Mouse (Mus musculus): ENCODE measurements around the gene Adgrl2. TPM values are rescaled to one million over a fixed set of nuclear protein-coding genes. Genes with fewer than 3 reads are reported as not detected.

Adgrl2 gene
- 124 and 131 TPM in 2 replicates for polyA plus RNA-seq (2014; fragmentation: Nextera tagmentation; extraction: Ambion mirVana)

DNA sequence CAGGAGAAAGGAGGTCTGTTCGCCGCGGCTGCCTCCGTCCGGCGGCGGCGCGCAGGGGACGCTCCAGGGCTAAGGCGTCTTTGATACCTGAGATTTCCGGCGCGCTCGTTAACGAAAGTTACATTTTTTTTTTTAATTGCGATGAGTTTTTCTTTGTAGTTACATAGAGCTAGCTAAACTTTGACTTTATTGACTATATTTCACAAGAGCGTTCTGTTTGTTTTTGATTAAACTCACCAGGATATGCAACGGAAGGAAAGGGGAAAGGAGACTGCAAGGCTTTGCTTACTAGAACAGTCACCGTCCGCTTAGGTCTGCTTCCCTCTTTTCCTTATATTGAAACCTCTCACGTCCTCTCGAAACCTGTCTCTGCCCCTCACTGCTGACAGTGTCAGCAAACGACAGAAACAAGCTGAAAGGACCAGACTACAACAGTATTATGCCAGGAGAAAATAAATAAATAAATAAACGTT, at the start of gene Adgrl2:
Gene Adgrl2 (minus strand): TSS at position 25 of the 473 bp plus-strand sequence.
- peak; percentile 96 for DNase-seq (ENCODE audit: low spot score, missing footprints)
- H3K36me3 ChIP-seq (ENCODE audit: control insufficient read depth, insufficient read depth, low read length), result no peaks in the 10 kb centered on the region
- peak within 1 kb of the TSS; percentile 99 for H3K27ac ChIP-seq (ENCODE audit: low read depth, low read length)
- WGBS, result under 1% methylated on average over 25 of the region's 25 CpGs
- H3K4me3 ChIP-seq (ENCODE audit: low read depth, low read length), result peak within 1 kb of the TSS; percentile 98
- no peaks in the 10 kb centered on the region for H3K9me3 ChIP-seq (ENCODE audit: control insufficient read depth, low read length)
- peaks cover 13% of the 10 kb centered on the region for H3K4me1 ChIP-seq (ENCODE audit: control insufficient read depth, insufficient read depth, low read length)
- peak within 1 kb of the TSS; percentile 95 for H3K9ac ChIP-seq (ENCODE audit: low read length)
- H3K27me3 ChIP-seq (ENCODE audit: control insufficient read depth, insufficient read depth, low read length), result no peaks in the 10 kb centered on the region
- no peak for ATAC-seq (ENCODE audit: low FRiP score)
- H3K4me2 ChIP-seq, result peak within 1 kb of the TSS; percentile 69

DNA sequence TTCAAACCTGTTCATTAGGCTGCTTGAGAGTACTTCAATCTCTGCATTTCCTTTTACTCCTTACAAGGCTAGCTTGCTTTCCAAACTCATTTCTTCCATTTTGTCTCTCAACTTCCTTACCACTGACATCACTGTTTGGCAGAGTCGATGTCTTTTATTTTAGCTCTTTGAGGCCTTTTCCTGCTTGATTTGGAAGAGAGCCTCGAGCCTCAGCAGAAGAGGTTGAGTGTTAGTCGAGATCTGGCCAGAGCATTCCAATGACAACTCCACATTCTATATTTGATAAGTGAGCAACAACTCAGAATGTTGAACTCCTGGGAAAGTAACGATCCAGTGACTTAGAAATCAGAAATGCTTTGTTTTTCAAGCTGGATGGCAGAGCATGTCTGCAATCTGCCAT, 48.4 kb upstream of the Adgrl2 start:
- DNase-seq (ENCODE audit: low spot score, missing footprints), result peak; percentile 41

DNA sequence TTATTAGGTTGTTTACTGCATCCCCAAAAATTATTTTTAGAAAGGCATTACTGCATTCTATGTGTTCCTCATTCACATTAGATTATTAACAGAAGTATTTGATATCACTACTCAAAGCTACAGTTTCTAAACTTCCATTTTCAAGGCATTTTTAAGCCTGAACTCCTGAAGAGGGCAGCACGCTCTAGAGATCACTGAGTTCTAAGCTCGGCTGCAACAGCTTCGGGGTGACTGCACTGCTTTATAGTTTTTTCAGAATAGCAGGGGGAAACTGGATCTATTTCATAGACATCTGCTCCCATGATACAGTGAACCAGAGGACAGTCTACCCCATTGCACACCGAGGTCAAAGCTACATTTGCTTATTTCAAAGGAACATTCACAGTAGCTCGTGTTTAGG, 29.6 kb upstream of the Adgrl2 start:
- H3K9ac ChIP-seq (ENCODE audit: low read length), result no peak overlapping the region
- no peaks in the 10 kb centered on the region for H3K27me3 ChIP-seq (ENCODE audit: control insufficient read depth, insufficient read depth, low read length)
- H3K27ac ChIP-seq (ENCODE audit: low read depth, low read length), result no peak overlapping the region
- no peak overlapping the region for H3K4me3 ChIP-seq (ENCODE audit: low read depth, low read length)
- H3K4me2 ChIP-seq, result no peak overlapping the region
- ATAC-seq (ENCODE audit: low FRiP score) (no peak), DNase-seq (ENCODE audit: low spot score, missing footprints) (peak; percentile 64)
- no peaks in the 10 kb centered on the region for H3K9me3 ChIP-seq (ENCODE audit: control insufficient read depth, low read length)
- WGBS, result 72% methylated on average over 5 of the region's 5 CpGs
- H3K4me1 ChIP-seq (ENCODE audit: control insufficient read depth, insufficient read depth, low read length), result no peaks in the 10 kb centered on the region
- no peaks in the 10 kb centered on the region for H3K36me3 ChIP-seq (ENCODE audit: control insufficient read depth, insufficient read depth, low read length)

More for the DNA sequence above, 48.4 kb upstream of the Adgrl2 start:
- Histone ChIP-seq H3K9me3 (ENCODE audit: control insufficient read depth, low read length) (no peaks in the 10 kb centered on the region), H3K4me3 (ENCODE audit: low read depth, low read length) (no peak overlapping the region), H3K4me2 (no peak overlapping the region), H3K4me1 (ENCODE audit: control insufficient read depth, insufficient read depth, low read length) (peaks cover 18% of the 10 kb centered on the region), H3K9ac (ENCODE audit: low read length) (no peak overlapping the region), H3K36me3 (ENCODE audit: control insufficient read depth, insufficient read depth, low read length) (no peaks in the 10 kb centered on the region), H3K27ac (ENCODE audit: low read depth, low read length) (no peak overlapping the region), H3K27me3 (ENCODE audit: control insufficient read depth, insufficient read depth, low read length) (no peaks in the 10 kb centered on the region)
- no peak for ATAC-seq (ENCODE audit: low FRiP score)
- 77% methylated on average over 4 of the region's 4 CpGs for WGBS

DNA sequence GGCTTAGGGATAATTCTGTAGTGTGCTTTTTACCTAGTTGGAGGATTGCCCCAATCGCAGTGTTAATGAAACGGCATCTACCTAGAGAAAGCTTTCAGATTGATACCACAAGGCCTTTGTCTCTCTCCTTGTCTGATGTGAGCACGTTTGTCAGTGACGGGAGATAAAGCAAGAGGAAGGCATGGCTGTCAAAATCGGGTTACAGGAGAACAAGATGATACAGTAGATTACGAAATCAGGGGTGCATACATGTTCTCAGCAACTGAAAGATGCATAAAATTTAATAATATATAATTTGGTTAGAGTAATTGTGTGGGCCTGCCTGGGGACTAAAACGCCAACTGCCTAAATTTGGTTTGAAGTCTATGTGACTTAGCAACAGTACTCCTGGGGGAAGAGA, 19.0 kb upstream of the Adgrl2 start:
- H3K36me3 ChIP-seq (ENCODE audit: control insufficient read depth, insufficient read depth, low read length), result no peaks in the 10 kb centered on the region
- H3K4me2 ChIP-seq, result no peak overlapping the region
- WGBS, result 87% methylated on average over 7 of the region's 7 CpGs
- H3K4me1 ChIP-seq (ENCODE audit: control insufficient read depth, insufficient read depth, low read length), result no peaks in the 10 kb centered on the region
- DNase-seq (ENCODE audit: low spot score, missing footprints), result peak; percentile 72
- H3K4me3 ChIP-seq (ENCODE audit: low read depth, low read length), result no peak overlapping the region
- no peaks in the 10 kb centered on the region for H3K27me3 ChIP-seq (ENCODE audit: control insufficient read depth, insufficient read depth, low read length)
- H3K27ac ChIP-seq (ENCODE audit: low read depth, low read length), result no peak overlapping the region
- H3K9ac ChIP-seq (ENCODE audit: low read length), result no peak overlapping the region
- ATAC-seq (ENCODE audit: low FRiP score), result no peak
- no peaks in the 10 kb centered on the region for H3K9me3 ChIP-seq (ENCODE audit: control insufficient read depth, low read length)

DNA sequence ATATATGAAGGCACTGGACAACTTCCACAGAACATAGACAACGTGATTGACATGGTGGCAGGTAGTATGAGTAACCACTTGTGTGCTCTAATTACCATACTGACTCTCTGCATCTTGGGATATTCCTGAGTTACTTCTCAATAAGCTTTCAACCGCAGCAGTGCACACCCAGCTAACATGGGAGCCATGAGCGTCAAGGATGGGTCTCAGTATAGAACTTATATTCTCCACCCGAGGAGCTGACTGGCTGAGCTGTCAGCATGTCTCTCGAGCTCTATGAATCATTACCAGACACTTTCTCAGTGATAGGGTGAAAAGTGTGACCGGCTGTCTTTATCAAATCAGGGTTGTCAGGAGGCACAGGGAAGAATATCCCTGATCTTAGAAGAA, 18.3 kb upstream of the Adgrl2 start:
- ATAC-seq (ENCODE audit: low FRiP score) (no peak), DNase-seq (ENCODE audit: low spot score, missing footprints) (peak; percentile 85)
- Histone ChIP-seq H3K27me3 (ENCODE audit: control insufficient read depth, insufficient read depth, low read length) (no peaks in the 10 kb centered on the region), H3K27ac (ENCODE audit: low read depth, low read length) (no peak overlapping the region), H3K4me1 (ENCODE audit: control insufficient read depth, insufficient read depth, low read length) (no peaks in the 10 kb centered on the region), H3K9ac (ENCODE audit: low read length) (no peak overlapping the region), H3K4me3 (ENCODE audit: low read depth, low read length) (no peak overlapping the region), H3K4me2 (no peak overlapping the region), H3K9me3 (ENCODE audit: control insufficient read depth, low read length) (no peaks in the 10 kb centered on the region), H3K36me3 (ENCODE audit: control insufficient read depth, insufficient read depth, low read length) (no peaks in the 10 kb centered on the region)
- 85% methylated on average over 6 of the region's 6 CpGs for WGBS

DNA sequence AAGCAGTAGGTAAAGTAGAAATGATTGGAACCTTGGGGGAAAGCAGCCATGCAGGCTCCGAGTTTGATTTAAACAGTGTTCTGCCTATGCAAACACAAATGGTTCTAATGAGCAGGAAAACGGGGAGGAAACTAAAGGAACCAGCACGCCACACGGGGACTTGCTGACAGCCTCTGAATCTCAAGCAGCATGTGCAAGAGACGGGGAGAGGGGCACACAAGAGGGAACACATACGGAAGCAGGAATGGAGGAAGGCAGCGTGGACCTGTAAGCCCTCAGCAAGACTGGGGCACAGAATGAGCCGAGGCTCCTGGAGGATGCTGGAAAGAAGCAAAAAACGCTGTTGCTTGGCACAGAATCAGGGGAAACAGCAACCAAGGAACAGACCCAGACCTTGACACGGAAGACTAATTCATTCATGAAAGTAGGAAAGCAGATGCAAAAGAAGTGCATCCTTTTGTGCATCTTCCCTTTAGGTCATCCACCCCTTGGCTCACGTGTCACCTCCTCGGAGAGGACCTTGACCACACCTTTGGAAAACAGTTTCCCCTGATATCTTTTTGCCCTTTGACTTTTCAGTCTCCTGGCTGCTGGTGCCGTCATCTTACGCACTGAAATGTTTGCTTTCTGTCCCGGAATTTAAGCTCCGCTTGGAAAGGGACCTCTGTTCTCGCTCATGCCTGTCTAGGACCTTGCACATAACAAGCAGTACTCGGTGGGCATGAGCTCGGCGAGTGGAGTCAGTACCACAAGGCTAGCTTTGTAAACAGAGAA, 17.7 kb upstream of the Adgrl2 start:
- Histone ChIP-seq H3K4me3 (ENCODE audit: low read depth, low read length) (no peak overlapping the region), H3K4me2 (no peak overlapping the region), H3K9me3 (ENCODE audit: control insufficient read depth, low read length) (no peaks in the 10 kb centered on the region), H3K27ac (ENCODE audit: low read depth, low read length) (no peak overlapping the region), H3K9ac (ENCODE audit: low read length) (no peak overlapping the region), H3K4me1 (ENCODE audit: control insufficient read depth, insufficient read depth, low read length) (no peaks in the 10 kb centered on the region), H3K27me3 (ENCODE audit: control insufficient read depth, insufficient read depth, low read length) (no peaks in the 10 kb centered on the region), H3K36me3 (ENCODE audit: control insufficient read depth, insufficient read depth, low read length) (no peaks in the 10 kb centered on the region)
- no peak for ATAC-seq (ENCODE audit: low FRiP score)
- peak; percentile 72 for DNase-seq (ENCODE audit: low spot score, missing footprints)
- 78% methylated on average over 20 of the region's 20 CpGs for WGBS

DNA sequence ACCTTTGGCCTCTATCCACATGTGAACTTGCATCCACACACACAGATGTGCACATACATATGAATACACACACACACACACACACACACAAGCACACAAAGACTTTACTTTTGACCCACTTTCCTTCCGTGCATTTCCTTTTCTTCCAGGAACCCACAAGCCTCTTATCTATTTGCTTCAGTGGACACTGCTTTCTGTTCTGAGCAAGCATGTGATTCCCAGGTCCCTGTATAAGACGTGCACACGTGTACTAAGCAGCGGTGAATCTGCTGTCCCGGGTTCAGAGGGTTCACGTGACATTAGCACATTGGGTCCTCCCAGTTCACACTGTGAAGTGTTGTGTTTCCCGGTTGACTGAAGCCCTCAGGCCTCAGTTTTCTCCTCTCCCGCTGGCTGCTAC, 11.0 kb upstream of the Adgrl2 start:
- H3K4me2 ChIP-seq, result no peak overlapping the region
- 38% methylated on average over 8 of the region's 8 CpGs for WGBS
- H3K27me3 ChIP-seq (ENCODE audit: control insufficient read depth, insufficient read depth, low read length), result no peaks in the 10 kb centered on the region
- ATAC-seq (ENCODE audit: low FRiP score) (no peak), DNase-seq (ENCODE audit: low spot score, missing footprints) (no peak)
- no peaks in the 10 kb centered on the region for H3K9me3 ChIP-seq (ENCODE audit: control insufficient read depth, low read length)
- no peak overlapping the region for H3K27ac ChIP-seq (ENCODE audit: low read depth, low read length)
- no peaks in the 10 kb centered on the region for H3K4me1 ChIP-seq (ENCODE audit: control insufficient read depth, insufficient read depth, low read length)
- H3K9ac ChIP-seq (ENCODE audit: low read length), result no peak overlapping the region
- no peaks in the 10 kb centered on the region for H3K36me3 ChIP-seq (ENCODE audit: control insufficient read depth, insufficient read depth, low read length)
- H3K4me3 ChIP-seq (ENCODE audit: low read depth, low read length), result no peak overlapping the region

DNA sequence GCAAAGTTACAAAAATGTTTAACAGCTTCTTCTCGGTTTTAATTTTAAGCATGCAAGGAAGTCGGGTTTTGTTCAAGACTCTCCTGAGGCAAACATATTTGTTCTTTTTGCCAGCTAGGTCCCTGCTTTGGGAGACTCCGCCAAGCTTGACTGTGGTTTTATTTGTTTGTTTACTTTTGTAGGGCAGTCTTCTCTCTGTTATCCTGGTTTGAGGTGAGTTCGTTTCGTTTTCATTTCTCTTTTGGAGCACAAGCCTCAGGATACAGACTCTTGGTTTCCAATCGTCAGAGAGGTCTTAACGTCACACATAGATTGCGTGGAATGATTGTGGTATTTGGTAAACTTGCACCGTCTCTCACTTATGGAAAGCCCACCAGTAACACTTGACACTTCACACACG, 8.3 kb upstream of the Adgrl2 start:
- Histone ChIP-seq H3K4me2 (no peak overlapping the region), H3K4me3 (ENCODE audit: low read depth, low read length) (no peak overlapping the region), H3K9me3 (ENCODE audit: control insufficient read depth, low read length) (no peaks in the 10 kb centered on the region), H3K27ac (ENCODE audit: low read depth, low read length) (no peak overlapping the region), H3K9ac (ENCODE audit: low read length) (no peak overlapping the region), H3K27me3 (ENCODE audit: control insufficient read depth, insufficient read depth, low read length) (no peaks in the 10 kb centered on the region), H3K4me1 (ENCODE audit: control insufficient read depth, insufficient read depth, low read length) (peaks cover 2% of the 10 kb centered on the region; the same call in 1 of the 2 replicates), H3K36me3 (ENCODE audit: control insufficient read depth, insufficient read depth, low read length) (no peaks in the 10 kb centered on the region)
- ATAC-seq (ENCODE audit: low FRiP score), result no peak
- DNase-seq (ENCODE audit: low spot score, missing footprints), result no peak
- 82% methylated on average over 10 of the region's 10 CpGs for WGBS

DNA sequence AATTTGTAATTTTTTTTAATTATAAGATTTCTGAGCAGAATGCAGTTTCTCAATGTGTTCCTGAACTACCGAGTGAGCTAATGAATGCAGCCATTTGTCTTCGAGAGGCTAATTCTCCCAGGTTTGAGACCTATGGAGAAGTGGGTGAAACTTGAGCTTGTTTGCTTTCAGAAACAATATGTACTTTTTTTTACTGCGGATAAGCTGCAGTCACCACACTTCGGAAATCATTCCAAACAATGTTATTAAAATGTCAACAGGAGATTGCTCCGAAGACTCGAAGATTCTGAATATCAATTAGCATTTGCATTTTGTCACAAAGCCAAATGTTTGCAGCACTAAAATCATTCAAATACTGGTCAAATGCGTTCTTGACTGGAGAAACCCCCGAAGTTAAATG, 701 bp upstream of the Adgrl2 start:
- Histone ChIP-seq H3K4me2 (peak overlapping the region; percentile 69), H3K4me1 (ENCODE audit: control insufficient read depth, insufficient read depth, low read length) (peaks cover 13% of the 10 kb centered on the region), H3K27ac (ENCODE audit: low read depth, low read length) (peak overlapping the region; percentile 99), H3K4me3 (ENCODE audit: low read depth, low read length) (peak overlapping the region; percentile 98), H3K36me3 (ENCODE audit: control insufficient read depth, insufficient read depth, low read length) (no peaks in the 10 kb centered on the region), H3K9me3 (ENCODE audit: control insufficient read depth, low read length) (no peaks in the 10 kb centered on the region), H3K9ac (ENCODE audit: low read length) (peak overlapping the region; percentile 95; the same call in 1 of the 2 replicates), H3K27me3 (ENCODE audit: control insufficient read depth, insufficient read depth, low read length) (no peaks in the 10 kb centered on the region)
- ATAC-seq (ENCODE audit: low FRiP score) (no peak), DNase-seq (ENCODE audit: low spot score, missing footprints) (no peak)
- 1% methylated on average over 8 of the region's 8 CpGs for WGBS

All from midbrain, embryonic 11.5 days (tissue).